Comparison of ENCODE assay signal across 27 mouse cellular contexts in genomic region chr9:44993268-44993667, GRCm38 (mm10). TPM values are rescaled to one million over a fixed set of nuclear protein-coding genes. Genes with fewer than 3 reads are reported as not detected.
DNase-seq lines count a peak whose midpoint lies in the region; ATAC-seq and TF ChIP-seq lines count a peak whose summit lies in the region.
"Had no signal": no experiment of that assay in that cellular context is flagged by ENCODE, and none has a peak within 500 bp of the region (broad histone marks: within the 10 kb centered on the region; RNA-seq: fewer than 3 reads in every experiment).

No protein-coding gene starts in this region.

- no peaks in the 10 kb centered on the region for H3K9me3 ChIP-seq in intestine, postnatal 0 days (ENCODE audit: control insufficient read depth)
- H3K9me3 ChIP-seq: forebrain, embryonic 13.5 days; heart, embryonic 15.5 days; hindbrain, embryonic 15.5 days had no signal

- intact Hi-C loops in heart, postnatal 14 days (cut with DNase I), result no loop called here

- H3K4me2 ChIP-seq in intestine, postnatal 0 days (replicated peaks; ENCODE audit: low read depth), result no peak overlapping the region
- H3K4me2 ChIP-seq: forebrain, embryonic 13.5 days; heart, embryonic 11.5 days; heart, embryonic 15.5 days; hindbrain, embryonic 15.5 days had no signal

- no peaks in the 10 kb centered on the region for H3K27me3 ChIP-seq in intestine, postnatal 0 days (replicated peaks; ENCODE audit: control insufficient read depth, insufficient read depth, low read length)
- H3K27me3 ChIP-seq: forebrain, embryonic 13.5 days; heart, embryonic 15.5 days; hindbrain, embryonic 15.5 days had no signal

- H3K4me3 ChIP-seq in intestine, postnatal 0 days (ENCODE audit: low read depth, low read length), result no peak overlapping the region
- H3K4me3 ChIP-seq: embryonic facial prominence, embryonic 10.5 days; forebrain, embryonic 13.5 days; heart, embryonic 15.5 days; hindbrain, embryonic 15.5 days had no signal

- no peaks in the 10 kb centered on the region for H3K4me1 ChIP-seq in intestine, postnatal 0 days (replicated peaks; ENCODE audit: control insufficient read depth, insufficient read depth, low read length)
- H3K4me1 ChIP-seq: embryonic facial prominence, embryonic 10.5 days; forebrain, embryonic 13.5 days; heart, embryonic 15.5 days; hindbrain, embryonic 15.5 days had no signal

- no peak for TF ChIP-seq CTCF in intestine, postnatal 0 days (IDR thresholded peaks at IDR 0.05; ENCODE audit: low read depth)

- H3K27ac ChIP-seq in intestine, postnatal 0 days (ENCODE audit: low read depth, low read length), result no peak overlapping the region
- H3K27ac ChIP-seq: embryonic facial prominence, embryonic 10.5 days; forebrain, embryonic 13.5 days; heart, embryonic 15.5 days; hindbrain, embryonic 15.5 days had no signal

- no peak for ATAC-seq in cerebellum, adult (ENCODE audit: insufficient number of reproducible peaks, low FRiP score, low TSS enrichment)
- ATAC-seq in intestine, postnatal 0 days, result no peak
- ATAC-seq: activated CD4-positive, CD25-positive, alpha-beta regulatory T cell, adult 4 months; forebrain, embryonic 13.5 days; forebrain, postnatal 0 days; intestine, embryonic 16.5 days had no signal

- H3K36me3 ChIP-seq in intestine, postnatal 0 days (ENCODE audit: control insufficient read depth, insufficient read depth), result no peaks in the 10 kb centered on the region
- H3K36me3 ChIP-seq: embryonic facial prominence, embryonic 10.5 days; heart, embryonic 15.5 days; hindbrain, embryonic 15.5 days had no signal

- H3K9ac ChIP-seq in intestine, postnatal 0 days (ENCODE audit: low read depth, low read length), result no peak overlapping the region
- H3K9ac ChIP-seq: forebrain, embryonic 13.5 days; forebrain, postnatal 0 days; heart, embryonic 15.5 days; hindbrain, embryonic 15.5 days had no signal

- WGBS in intestine, postnatal 0 days, result 91% methylated on average over 2 of the region's 2 CpGs

- peak; percentile 55 for DNase-seq in 416B (ENCODE audit: low read depth)
- DNase-seq in MEL-GATA-1-ER (ENCODE audit: extremely low read depth, low read depth), result peak; percentile 73
- peak; percentile 6 for DNase-seq in brain, adult 2 months (ENCODE audit: low read depth, low spot score)
- no peak for DNase-seq in heart, postnatal 14 days
- DNase-seq: adrenal gland, adult 2 months; cerebellum, adult 11-12 months; cerebellum, adult 9-10 months; cerebellum, postnatal 36 days; forebrain, postnatal 0 days; gastrocnemius, postnatal 36 days; heart, adult 11 months; heart, postnatal 36 days; kidney, adult 8-10 months had no signal

RNA-seq across cellular contexts. Expression of gene Cd3d, which starts 11.7 kb away (rescaled TPM):
- polyA plus RNA-seq in intestine, postnatal 0 days (2015; fragmentation: Nextera tagmentation; extraction: Ambion mirVana), result 0.51 and 0.95 TPM in 2 replicates
- total RNA-seq in heart, postnatal 14 days (2021), result 1 to 10 TPM; 4.5 to 9.4 TPM
- total RNA-seq: forebrain, postnatal 0 days; gastrocnemius, adult 8-10 months had no signal
- polyA plus RNA-seq: brain, embryonic 14.5 days; C2C12; embryonic facial prominence, embryonic 10.5 days; embryonic facial prominence, embryonic 14.5 days; forebrain, embryonic 13.5 days; forebrain, postnatal 0 days; heart, embryonic 11.5 days; hindbrain, embryonic 11.5 days; hindbrain, embryonic 15.5 days; intestine, embryonic 16.5 days had no signal

RNA-seq across cellular contexts. Expression of gene Cd3g, which starts 13.0 kb away (rescaled TPM):
- 0.61 and 0.78 TPM in 2 replicates for polyA plus RNA-seq in intestine, postnatal 0 days (2015; fragmentation: Nextera tagmentation; extraction: Ambion mirVana)
- total RNA-seq in heart, postnatal 14 days (2021), result 10 to 100 TPM in 1 of 2 experiments, under 1 TPM in 1; 0.86 to 11.7 TPM
- total RNA-seq: forebrain, postnatal 0 days; gastrocnemius, adult 8-10 months; heart, postnatal 36 days had no signal
- polyA plus RNA-seq: adrenal gland, adult 2 months; brain, embryonic 14.5 days; C2C12; embryonic facial prominence, embryonic 10.5 days; forebrain, embryonic 13.5 days; forebrain, postnatal 0 days; heart, embryonic 11.5 days; hindbrain, embryonic 11.5 days; hindbrain, embryonic 15.5 days had no signal

RNA-seq across cellular contexts. Expression of gene Cd3e, which starts 16.2 kb away (rescaled TPM):
- 0.37 and 0.74 TPM in 2 replicates for polyA plus RNA-seq in intestine, postnatal 0 days (2015; fragmentation: Nextera tagmentation; extraction: Ambion mirVana)
- total RNA-seq in heart, postnatal 14 days (2021), result 10 to 100 TPM in 1 of 2 experiments, 1 to 10 TPM in 1; 1.7 to 14.9 TPM
- total RNA-seq: forebrain, postnatal 0 days; gastrocnemius, adult 8-10 months had no signal
- polyA plus RNA-seq: brain, embryonic 14.5 days; C2C12; embryonic facial prominence, embryonic 10.5 days; forebrain, embryonic 13.5 days; forebrain, postnatal 0 days; heart, embryonic 11.5 days; hindbrain, embryonic 11.5 days had no signal

RNA-seq across cellular contexts. Expression of gene Ube4a, which starts 27.9 kb away (rescaled TPM):
- polyA plus RNA-seq in intestine, postnatal 0 days (2015; fragmentation: Nextera tagmentation; extraction: Ambion mirVana), result 12.7 and 12.9 TPM in 2 replicates
- 10 to 100 TPM; 38.4 to 45.4 TPM for total RNA-seq in heart, postnatal 14 days (2021)

RNA-seq across cellular contexts. Expression of gene Mpzl2, which starts 46.3 kb away (rescaled TPM):
- 9.1 and 11.0 TPM in 2 replicates for polyA plus RNA-seq in intestine, postnatal 0 days (2015; fragmentation: Nextera tagmentation; extraction: Ambion mirVana)
- 1 to 10 TPM in 1 of 2 experiments, under 1 TPM in 1; 1.00 to 1.1 TPM for total RNA-seq in heart, postnatal 14 days (2021)
- polyA plus RNA-seq: activated CD4-positive, CD25-positive, alpha-beta regulatory T cell, adult 4 months; C2C12; forebrain, embryonic 13.5 days had no signal

Comparison
In these comparisons a context has a peak if more than half of its experiments do, and no peak if none do; other contexts are left out.
1. DNase-seq: peak in 416B (single experiment), MEL-GATA-1-ER (single experiment) and brain, adult 2 months (single experiment); none in heart, postnatal 14 days (0 of 2).